Mouse (Mus musculus) heart, adult 2 months (tissue): Measurements from ENCODE around the gene Tubb2b.

Source experiments
- CTCF ChIP-seq: fragments of 200-600 bp; IDR thresholded peaks from 2 replicates; pipeline ENCODE4 v1.8.1; 2022; ENCODE audit warnings: antibody characterized with exemption, mild to moderate bottlenecking, moderate library complexity
- EP300 ChIP-seq: fragments of 200-500 bp; IDR thresholded peaks from 2 replicates; pipeline ENCODE4 v1.6.1; 2011; ENCODE audit warnings: low read depth, low read length, control low read depth; ENCODE audit not compliant: insufficient read depth
- POLR2A ChIP-seq: fragments of 200-500 bp; IDR thresholded peaks from 2 replicates; pipeline ENCODE4 v1.6.1; 2011; ENCODE audit warnings: mild to moderate bottlenecking, low read depth, low read length, control low read depth; ENCODE audit not compliant: insufficient read depth

DNA sequence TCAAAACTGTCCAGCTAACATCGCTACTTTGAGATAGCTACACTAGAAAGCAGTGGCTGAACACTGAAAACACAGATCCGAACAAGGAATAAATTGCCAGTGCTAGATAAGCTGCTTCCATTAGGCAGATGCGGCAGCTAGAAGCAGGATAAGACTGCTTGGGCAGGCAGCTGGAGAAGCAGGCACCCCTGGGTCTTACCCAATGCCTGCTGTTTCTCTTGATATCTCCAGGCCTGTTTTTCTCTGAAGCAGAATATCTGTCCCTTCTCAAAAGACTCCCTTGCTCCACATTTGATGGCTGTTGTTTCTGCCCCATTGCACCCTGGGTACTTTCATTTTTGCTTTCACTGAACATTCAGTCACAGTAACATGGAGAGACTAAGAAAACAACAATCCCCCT, 29.5 kb downstream of the Tubb2b start:
- TF ChIP-seq POLR2A (no peak), EP300 (no peak), CTCF (no peak)
